Comparison of ENCODE assay signal across 23 mouse cellular contexts in genomic region chr5:22335408-22335807, GRCm38 (mm10). TPM values are rescaled to one million over a fixed set of nuclear protein-coding genes. Genes with fewer than 3 reads are reported as not detected.
"Had no signal": no experiment of that assay in that cellular context is flagged by ENCODE, and none has a peak within 500 bp of the region (broad histone marks: within the 10 kb centered on the region; RNA-seq: fewer than 3 reads in every experiment).

No protein-coding gene starts in this region.

- H3K9ac ChIP-seq: forebrain, postnatal 0 days; heart, embryonic 12.5 days; hindbrain, embryonic 13.5 days; hindbrain, embryonic 15.5 days; limb, embryonic 13.5 days; limb, embryonic 15.5 days; liver, embryonic 12.5 days; liver, embryonic 14.5 days had no signal

- ATAC-seq: forebrain, postnatal 0 days; hindbrain, postnatal 0 days; intestine, embryonic 16.5 days; liver, embryonic 12.5 days had no signal

- H3K4me3 ChIP-seq: heart, embryonic 10.5 days; heart, embryonic 12.5 days; hindbrain, embryonic 13.5 days; hindbrain, embryonic 15.5 days; limb, embryonic 13.5 days; limb, embryonic 15.5 days; liver, embryonic 12.5 days had no signal

- DNase-seq: forebrain, postnatal 0 days; gastrocnemius, postnatal 14 days; gastrocnemius, postnatal 36 days; heart, adult 18-20 months; heart, postnatal 10 days; heart, postnatal 36 days; kidney, adult 11 months; kidney, postnatal 25 days; layer of hippocampus, adult 9-11 months; layer of hippocampus, postnatal 36 days; left cerebral cortex, postnatal 4 days; lung, adult 18-20 months had no signal

- H3K9me3 ChIP-seq: heart, embryonic 10.5 days; hindbrain, embryonic 15.5 days; limb, embryonic 15.5 days; liver, embryonic 12.5 days had no signal

- H3K27ac ChIP-seq: heart, embryonic 10.5 days; hindbrain, embryonic 13.5 days; hindbrain, embryonic 15.5 days; hindbrain, postnatal 0 days; limb, embryonic 13.5 days; limb, embryonic 15.5 days; liver, embryonic 12.5 days; liver, embryonic 14.5 days had no signal

- H3K4me1 ChIP-seq: limb, embryonic 13.5 days; limb, embryonic 15.5 days had no signal

- H3K4me2 ChIP-seq: heart, embryonic 12.5 days; hindbrain, embryonic 13.5 days; hindbrain, embryonic 15.5 days; limb, embryonic 13.5 days; limb, embryonic 15.5 days; liver, embryonic 12.5 days had no signal

- H3K36me3 ChIP-seq: heart, embryonic 10.5 days; heart, embryonic 12.5 days; hindbrain, embryonic 15.5 days; limb, embryonic 13.5 days; limb, embryonic 15.5 days had no signal

- H3K27me3 ChIP-seq: hindbrain, embryonic 13.5 days; hindbrain, embryonic 15.5 days had no signal

RNA-seq across cellular contexts. Expression of gene Reln, which starts 9.1 kb away (rescaled TPM):
- total RNA-seq: hematopoietic stem cell, adult 5-6 weeks had no signal
